Mouse (Mus musculus): ENCODE data around the gene Blm. TPM values are rescaled to one million over a fixed set of nuclear protein-coding genes. Genes with fewer than 3 reads are reported as not detected.

Blm gene
- total RNA-seq, 2 experiments from 2014 or later = 3.2 to 4.2 TPM

DNA sequence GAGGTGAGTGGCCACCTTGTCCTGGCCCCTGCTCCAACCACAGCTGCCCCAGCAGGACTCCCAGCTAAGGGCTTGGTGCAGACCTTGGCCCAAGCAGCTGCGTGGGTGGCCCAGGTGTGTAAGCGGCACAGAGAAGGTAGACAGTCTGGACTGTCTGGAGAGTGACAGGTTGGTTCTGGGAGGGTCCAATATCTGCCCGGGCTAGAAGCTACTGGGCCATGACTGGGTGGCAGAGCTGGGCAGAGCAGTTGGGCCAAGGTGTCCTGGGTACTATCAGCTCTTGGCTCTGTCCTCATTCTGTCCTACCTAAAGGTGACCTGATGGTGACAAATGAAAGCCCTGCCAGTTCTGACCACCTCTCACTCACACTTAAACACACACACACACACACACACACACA, 91.8 kb downstream of the Blm start:
- no peak for DNase-seq
- intact Hi-C loops (cut with DNase I) = no loop called here

DNA sequence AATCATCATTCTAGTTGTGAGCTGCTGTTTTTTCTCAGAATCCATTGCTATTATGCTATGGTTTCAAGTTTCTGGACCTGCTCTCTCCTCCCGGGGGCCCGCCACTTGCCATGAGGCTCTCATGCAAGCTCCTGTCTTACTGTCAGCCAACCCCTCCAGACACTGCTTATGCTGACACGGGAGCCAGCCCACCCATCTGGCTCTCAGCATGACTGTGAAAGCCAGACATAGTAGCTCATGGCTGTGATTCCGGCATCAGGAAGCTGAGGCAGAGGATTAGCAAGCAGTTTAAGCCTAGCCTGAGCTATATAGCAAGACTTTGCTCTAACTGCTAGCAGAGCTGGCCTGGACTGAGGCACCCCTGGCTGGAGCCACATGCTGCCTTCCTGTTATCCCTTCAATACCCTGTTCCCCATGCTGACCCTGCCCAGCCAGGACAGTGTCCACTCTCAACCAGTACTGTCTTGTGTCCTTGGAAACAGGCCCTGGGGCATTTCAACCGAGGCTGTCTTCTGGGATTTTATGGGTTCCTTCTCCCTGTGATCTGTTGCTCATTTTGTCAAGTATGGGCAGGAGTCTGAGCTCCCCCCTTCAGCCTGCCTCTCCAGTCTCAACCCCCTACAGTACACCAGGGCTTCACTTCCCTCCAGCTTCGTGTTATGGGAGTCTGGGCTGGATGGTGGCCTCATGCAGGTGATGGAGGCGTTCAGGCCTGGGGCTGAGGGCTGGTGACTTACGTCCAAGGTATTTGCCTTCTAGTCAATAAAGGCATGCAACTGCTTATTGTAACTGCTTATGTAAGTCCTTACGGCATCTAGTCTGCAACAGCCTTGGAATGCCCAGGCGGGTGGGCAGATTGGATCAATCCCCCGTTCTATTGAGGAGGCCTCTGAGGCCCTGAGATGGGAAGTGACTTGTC, 92.7 kb downstream of the Blm start:
- DNase-seq = no peak
- intact Hi-C loops (cut with DNase I) = no loop called here

DNA sequence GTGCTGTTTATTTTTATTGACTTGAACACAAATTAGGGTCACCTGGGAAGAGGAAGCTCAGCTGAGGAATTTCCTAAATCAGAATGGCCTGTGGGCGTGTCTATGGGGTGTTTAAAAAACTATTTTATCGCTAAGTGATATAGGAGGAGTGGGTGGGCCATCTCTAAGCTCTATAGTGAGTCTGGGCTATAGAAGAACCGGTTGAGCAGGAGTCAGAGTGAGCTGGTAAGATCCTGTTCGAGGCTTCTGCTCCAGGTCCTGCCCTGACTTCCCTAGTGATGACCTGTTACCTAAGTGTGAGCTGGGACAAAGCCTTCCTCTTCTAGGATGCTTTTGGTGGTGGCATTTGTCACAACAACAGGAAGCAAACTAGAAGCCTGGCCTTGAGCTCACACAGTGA, 94.2 kb downstream of the Blm start:
- intact Hi-C loops (cut with DNase I) = no loop called here
- DNase-seq = no peak

DNA sequence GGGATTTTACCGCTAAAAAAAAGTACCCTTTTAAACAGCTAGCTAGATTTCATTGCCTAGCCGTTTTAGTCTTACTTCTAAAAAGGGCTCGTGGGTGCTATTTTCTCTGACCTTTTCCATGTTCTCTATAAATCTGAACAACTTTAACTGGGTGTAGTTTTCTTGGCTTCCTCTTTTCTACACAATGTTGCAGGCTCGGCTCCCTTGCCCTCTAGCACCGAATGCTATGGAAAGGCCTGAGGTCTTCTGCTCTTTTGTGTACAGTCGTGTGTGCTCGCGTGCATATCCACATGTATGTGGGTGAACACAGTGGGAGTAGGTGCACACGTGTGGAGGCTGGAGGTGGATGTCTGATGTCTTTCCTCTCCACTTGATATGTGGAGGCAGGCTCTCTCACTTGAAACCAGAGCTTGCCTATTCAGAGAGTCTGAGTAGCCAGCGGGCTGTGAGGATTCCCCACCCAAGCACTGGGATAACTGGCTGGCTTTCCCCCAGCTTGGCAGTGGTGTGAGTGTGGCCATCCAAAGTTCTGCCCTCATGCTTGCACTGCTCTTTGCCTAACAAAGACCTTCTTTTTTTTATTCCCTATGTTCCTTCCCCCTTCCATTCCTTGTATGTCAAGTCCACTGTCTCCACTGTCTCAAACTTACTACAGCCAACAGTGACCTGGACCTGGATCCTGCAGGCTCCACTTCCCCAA, 95.0 kb downstream of the Blm start:
- intact Hi-C loops (cut with DNase I) = no loop called here
- peak; percentile 57 to 64 for DNase-seq

DNA sequence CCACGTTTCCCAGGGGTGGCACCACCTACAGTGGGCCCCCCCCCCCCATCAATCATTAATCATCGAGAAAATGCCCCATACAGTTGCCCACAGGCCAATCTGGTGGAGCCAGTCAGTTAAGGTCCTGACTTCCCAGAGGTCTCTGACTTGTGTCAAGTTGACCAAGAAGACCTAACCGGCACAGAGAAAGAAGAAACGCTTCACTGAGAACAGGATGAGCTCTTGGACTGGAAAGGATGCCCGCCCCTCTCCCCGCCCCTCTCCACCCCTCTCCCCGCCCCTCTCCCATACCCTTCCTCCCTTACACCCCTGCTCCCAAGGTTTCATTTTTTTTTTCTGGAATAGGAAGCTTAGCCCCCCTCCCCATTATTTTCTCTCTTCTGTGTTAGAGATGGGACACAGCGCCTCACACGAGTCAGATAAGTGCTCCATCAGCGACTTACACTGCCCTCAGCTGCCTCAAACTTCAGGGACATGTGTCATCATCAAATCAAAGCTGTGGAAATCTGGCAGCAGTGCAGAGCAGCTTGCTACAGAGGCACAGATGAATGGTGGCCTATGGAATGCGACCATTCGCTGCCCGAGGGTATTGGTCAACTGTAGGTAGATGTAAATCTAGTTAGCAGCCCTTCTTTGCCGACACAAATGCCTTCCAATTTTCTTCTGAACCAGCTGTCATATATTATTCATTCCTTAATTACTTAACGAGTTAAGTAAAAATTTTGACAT, 95.7 kb downstream of the Blm start:
- intact Hi-C loops (cut with DNase I) = no loop called here
- no peak for DNase-seq

- DNase-seq = no peak
- intact Hi-C loops (cut with DNase I) = no loop called here
These were observed 98.3 kb downstream of the Blm start for GRCm38 (mm10) chr7:80436571-80436970.

- intact Hi-C loops (cut with DNase I) = no loop called here
These were observed 99.3 kb downstream of the Blm start for GRCm38 (mm10) chr7:80435594-80435993.

GRCm38 (mm10) chr7:80429661-80430060, 105.3 kb downstream of the Blm start:
- intact Hi-C loops (cut with DNase I) = no loop called here
- no peak for DNase-seq

More at GRCm38 (mm10) chr7:80435594-80435993, 99.3 kb downstream of the Blm start:
- DNase-seq = no peak

GRCm38 (mm10) chr7:80427730-80428129, 107.2 kb downstream of the Blm start:
- intact Hi-C loops (cut with DNase I) = no loop called here
- no peak for DNase-seq

DNA sequence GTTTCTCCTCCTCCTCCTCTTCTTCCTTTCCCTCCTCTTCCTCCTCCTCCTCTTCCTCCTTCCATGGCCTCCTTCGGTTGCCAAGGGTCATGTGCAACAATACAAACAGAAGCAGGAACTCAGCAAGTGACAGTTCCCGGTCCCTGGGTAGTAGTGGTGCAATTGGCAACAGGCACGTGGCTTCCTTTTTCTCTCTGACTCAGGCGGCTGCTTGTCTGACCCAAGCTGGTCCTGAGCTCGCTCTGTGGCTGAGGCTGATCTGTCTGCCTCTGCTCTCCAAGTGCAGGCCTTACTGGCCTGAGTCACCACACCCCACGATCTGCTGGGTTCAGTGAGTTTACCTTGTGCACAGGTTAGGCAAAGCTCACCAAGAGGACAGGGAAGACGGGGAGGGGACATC, 108.6 kb downstream of the Blm start:
- no peak for DNase-seq
- intact Hi-C loops (cut with DNase I) = no loop called here

GRCm38 (mm10) chr7:80424722-80425121, 110.2 kb downstream of the Blm start:
- intact Hi-C loops (cut with DNase I) = loop anchor here (2.0 kb wide), 1 partner anchor 18 kb away; no protein-coding TSS in a partner anchor
- DNase-seq = no peak

DNA sequence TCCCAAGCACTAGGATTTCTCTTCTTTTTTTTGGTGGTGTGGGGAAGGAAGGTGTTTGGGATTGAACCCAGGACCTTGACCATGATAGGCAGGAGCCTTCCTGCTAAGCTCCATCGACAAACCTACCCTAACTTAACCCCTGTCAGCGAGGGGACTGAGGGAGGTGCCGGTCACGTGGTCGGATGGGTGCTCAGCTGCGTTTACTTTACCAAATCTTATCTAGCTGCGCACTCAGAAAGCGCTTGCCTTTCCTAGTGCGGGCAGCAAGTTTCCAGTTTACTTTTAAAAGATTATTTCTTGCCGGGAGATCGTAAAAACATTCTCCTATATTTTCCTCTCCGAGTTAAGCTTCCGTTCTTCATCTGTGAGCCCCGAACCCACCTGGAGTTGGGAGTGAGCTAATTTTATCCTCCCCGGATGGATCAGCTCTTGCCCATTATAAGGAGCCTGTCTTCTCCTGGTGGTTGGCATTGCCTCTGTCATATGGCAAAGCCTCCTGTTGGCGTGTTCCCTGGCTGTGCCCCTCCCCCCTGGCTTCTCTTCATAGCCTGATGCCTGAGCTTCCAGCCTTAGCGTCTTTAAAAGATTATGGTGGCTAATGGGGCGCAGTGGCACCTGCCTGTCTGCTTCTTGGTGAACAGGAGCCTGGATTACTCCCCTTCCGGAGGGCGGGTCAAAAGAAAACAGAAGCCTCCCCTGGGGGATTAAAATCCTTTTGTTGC, 112.0 kb downstream of the Blm start:
- DNase-seq = peak; percentile 48 to 60
- intact Hi-C loops (cut with DNase I) = no loop called here

- no peak for DNase-seq
- intact Hi-C loops (cut with DNase I) = no loop called here
These were observed 113.3 kb downstream of the Blm start for GRCm38 (mm10) chr7:80421576-80421975.

DNA sequence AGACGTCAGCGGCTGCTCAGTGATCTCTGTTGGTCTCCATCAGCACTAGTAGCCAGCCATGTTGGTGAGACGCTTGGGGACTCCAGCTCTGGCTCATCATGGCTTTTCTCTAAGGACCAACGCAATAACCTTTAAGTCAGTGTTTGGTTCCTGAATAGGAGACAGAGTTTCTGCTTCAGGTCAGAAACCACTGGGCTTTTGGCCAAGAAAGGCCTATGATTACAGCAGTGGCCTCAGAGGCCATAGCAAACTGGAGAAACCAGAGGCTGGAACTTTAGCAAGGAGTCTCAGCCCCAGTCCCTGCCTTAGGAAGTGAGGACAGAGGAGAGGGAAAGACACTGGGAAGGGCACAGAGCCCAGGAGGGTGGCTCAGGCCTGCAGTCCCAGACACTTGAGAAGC, 114.3 kb downstream of the Blm start:
- DNase-seq = peak in 1 of 2 experiments; percentile 27
- intact Hi-C loops (cut with DNase I) = no loop called here

- intact Hi-C loops (cut with DNase I) = no loop called here
- DNase-seq = no peak
These were observed 115.6 kb downstream of the Blm start for GRCm38 (mm10) chr7:80419278-80419677.

- no peak for DNase-seq
- intact Hi-C loops (cut with DNase I) = no loop called here
These were observed 116.9 kb downstream of the Blm start for GRCm38 (mm10) chr7:80418036-80418435.

DNA sequence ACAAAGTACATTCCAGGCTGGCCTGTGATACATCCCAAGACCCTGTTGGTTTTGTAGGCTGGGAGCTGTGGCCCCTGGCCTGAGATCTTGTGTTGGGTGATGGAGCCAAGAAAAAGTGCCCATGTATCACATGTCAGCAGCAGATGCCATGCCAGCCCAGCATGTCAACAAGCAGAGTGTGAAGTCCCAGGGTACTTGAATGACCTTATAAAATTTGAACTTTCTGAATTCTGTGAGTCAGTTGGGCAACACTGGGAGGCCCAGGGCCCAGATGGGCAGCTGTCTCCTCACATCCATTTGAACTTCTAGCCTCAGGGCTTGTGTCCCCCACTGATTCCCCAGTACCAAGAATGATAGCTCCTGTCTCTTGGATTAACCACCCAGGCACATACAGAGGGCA, 117.3 kb downstream of the Blm start:
- intact Hi-C loops (cut with DNase I) = no loop called here
- DNase-seq = no peak

GRCm38 (mm10) chr7:80416969-80417368, 118.0 kb downstream of the Blm start:
- intact Hi-C loops (cut with DNase I) = no loop called here

GRCm38 (mm10) chr7:80414303-80414855, 120.5 kb downstream of the Blm start:
- intact Hi-C loops (cut with DNase I) = no loop called here
- no peak for DNase-seq

More at GRCm38 (mm10) chr7:80416969-80417368, 118.0 kb downstream of the Blm start:
- no peak for DNase-seq
